Mouse (Mus musculus): ENCODE measurements around the gene Mpnd. TPM values are rescaled to one million over a fixed set of nuclear protein-coding genes. Genes with fewer than 3 reads are reported as not detected.

Gene Mpnd
- polyA plus RNA-seq, 1 experiment, result 55.4 TPM

- H3K36me3 ChIP-seq (ENCODE audit: control insufficient read depth, insufficient read depth), result no peaks in the 10 kb centered on the region
Observed at GRCm38 (mm10) chr17:55990278-55990898, 15.1 kb upstream of the Mpnd start.

GRCm38 (mm10) chr17:55996007-55996406 lies 9.5 kb upstream of the Mpnd start:
- no peak overlapping the region for H3K4me3 ChIP-seq (ENCODE audit: insufficient read depth, poor library complexity, severe bottlenecking)
- peaks cover 47% of the 10 kb centered on the region for H3K27me3 ChIP-seq (ENCODE audit: control insufficient read depth, insufficient read depth, insufficient read length)
- TF ChIP-seq CEBPB (IDR thresholded peaks at IDR 0.05; ENCODE audit: low read depth), result no peak
- TF ChIP-seq MYOD1 (IDR thresholded peaks at IDR 0.05; ENCODE audit: control insufficient read depth, insufficient read length, low read depth), result no peak
- TF ChIP-seq CTCF (IDR thresholded peaks at IDR 0.05; ENCODE audit: control insufficient read depth, insufficient read depth, insufficient read length), result no peak
- TF ChIP-seq FOSL1 (IDR thresholded peaks at IDR 0.05; ENCODE audit: insufficient read depth, low read length, poor library complexity, severe bottlenecking), result no peak
- no peak for TF ChIP-seq MAX (IDR thresholded peaks at IDR 0.05)
- no peak for TF ChIP-seq MYOG (IDR thresholded peaks at IDR 0.05; ENCODE audit: control insufficient read depth, extremely low read depth, insufficient read length)
- TF ChIP-seq USF1 (IDR thresholded peaks at IDR 0.05; ENCODE audit: low read depth), result no peak
- H3K36me3 ChIP-seq (ENCODE audit: control insufficient read depth, insufficient read depth), result no peaks in the 10 kb centered on the region
- H3ac ChIP-seq (ENCODE audit: control insufficient read depth, insufficient read length, low read depth), result no peak overlapping the region
- no peaks in the 10 kb centered on the region for H3K79me3 ChIP-seq (ENCODE audit: low read depth)
- no peaks in the 10 kb centered on the region for H3K79me2 ChIP-seq (ENCODE audit: control insufficient read depth, insufficient read depth)

More at GRCm38 (mm10) chr17:55990278-55990898, 15.1 kb upstream of the Mpnd start:
- peaks cover 50% of the 10 kb centered on the region for H3K27me3 ChIP-seq (ENCODE audit: control insufficient read depth, insufficient read depth, insufficient read length)
- no peak overlapping the region for H3ac ChIP-seq (ENCODE audit: control insufficient read depth, insufficient read length, low read depth)
- no peaks in the 10 kb centered on the region for H3K79me3 ChIP-seq (ENCODE audit: low read depth)
- H3K4me3 ChIP-seq (ENCODE audit: insufficient read depth, poor library complexity, severe bottlenecking), result no peak overlapping the region
- H3K79me2 ChIP-seq (ENCODE audit: control insufficient read depth, insufficient read depth), result no peaks in the 10 kb centered on the region
- no peak for TF ChIP-seq CTCF (IDR thresholded peaks at IDR 0.05; ENCODE audit: control insufficient read depth, insufficient read depth, insufficient read length)
- TF ChIP-seq USF1 (IDR thresholded peaks at IDR 0.05; ENCODE audit: low read depth), result no peak
- no peak for TF ChIP-seq MAX (IDR thresholded peaks at IDR 0.05)
- no peak for TF ChIP-seq MYOD1 (IDR thresholded peaks at IDR 0.05; ENCODE audit: control insufficient read depth, insufficient read length, low read depth)
- TF ChIP-seq FOSL1 (IDR thresholded peaks at IDR 0.05; ENCODE audit: insufficient read depth, low read length, poor library complexity, severe bottlenecking), result no peak
- no peak for TF ChIP-seq CEBPB (IDR thresholded peaks at IDR 0.05; ENCODE audit: low read depth)
- TF ChIP-seq MYOG (IDR thresholded peaks at IDR 0.05; ENCODE audit: control insufficient read depth, extremely low read depth, insufficient read length), result no peak

GRCm38 (mm10) chr17:55999794-56000499 lies 5.6 kb upstream of the Mpnd start:
- no peaks in the 10 kb centered on the region for H3K79me2 ChIP-seq (ENCODE audit: control insufficient read depth, insufficient read depth)
- H3K27me3 ChIP-seq (ENCODE audit: control insufficient read depth, insufficient read depth, insufficient read length), result peaks cover 30% of the 10 kb centered on the region
- no peaks in the 10 kb centered on the region for H3K36me3 ChIP-seq (ENCODE audit: control insufficient read depth, insufficient read depth)
- H3ac ChIP-seq (ENCODE audit: control insufficient read depth, insufficient read length, low read depth), result no peak overlapping the region
- no peak overlapping the region for H3K4me3 ChIP-seq (ENCODE audit: insufficient read depth, poor library complexity, severe bottlenecking)
- TF ChIP-seq MAX (IDR thresholded peaks at IDR 0.05) (no peak), USF1 (IDR thresholded peaks at IDR 0.05; ENCODE audit: low read depth) (no peak), FOSL1 (IDR thresholded peaks at IDR 0.05; ENCODE audit: insufficient read depth, low read length, poor library complexity, severe bottlenecking) (no peak), MYOD1 (IDR thresholded peaks at IDR 0.05; ENCODE audit: control insufficient read depth, insufficient read length, low read depth) (no peak), CEBPB (IDR thresholded peaks at IDR 0.05; ENCODE audit: low read depth) (no peak), CTCF (IDR thresholded peaks at IDR 0.05; ENCODE audit: control insufficient read depth, insufficient read depth, insufficient read length) (no peak), MYOG (IDR thresholded peaks at IDR 0.05; ENCODE audit: control insufficient read depth, extremely low read depth, insufficient read length) (no peak)
- no peaks in the 10 kb centered on the region for H3K79me3 ChIP-seq (ENCODE audit: low read depth)

- Histone ChIP-seq H3K79me3 (ENCODE audit: low read depth) (no peaks in the 10 kb centered on the region), H3ac (ENCODE audit: control insufficient read depth, insufficient read length, low read depth) (no peak overlapping the region), H3K27me3 (ENCODE audit: control insufficient read depth, insufficient read depth, insufficient read length) (peaks cover 19% of the 10 kb centered on the region), H3K36me3 (ENCODE audit: control insufficient read depth, insufficient read depth) (no peaks in the 10 kb centered on the region), H3K4me3 (ENCODE audit: insufficient read depth, poor library complexity, severe bottlenecking) (no peak overlapping the region), H3K79me2 (ENCODE audit: control insufficient read depth, insufficient read depth) (no peaks in the 10 kb centered on the region)
- TF ChIP-seq MYOD1 (IDR thresholded peaks at IDR 0.05; ENCODE audit: control insufficient read depth, insufficient read length, low read depth) (no peak), FOSL1 (IDR thresholded peaks at IDR 0.05; ENCODE audit: insufficient read depth, low read length, poor library complexity, severe bottlenecking) (no peak), USF1 (IDR thresholded peaks at IDR 0.05; ENCODE audit: low read depth) (no peak), CTCF (IDR thresholded peaks at IDR 0.05; ENCODE audit: control insufficient read depth, insufficient read depth, insufficient read length) (no peak), MYOG (IDR thresholded peaks at IDR 0.05; ENCODE audit: control insufficient read depth, extremely low read depth, insufficient read length) (no peak)
Observed at GRCm38 (mm10) chr17:56003000-56003399, 2.5 kb upstream of the Mpnd start.

GRCm38 (mm10) chr17:56006956-56007355 lies 1.4 kb downstream of the Mpnd start:
- Histone ChIP-seq H3K27me3 (ENCODE audit: control insufficient read depth, insufficient read depth, insufficient read length) (peaks cover 10% of the 10 kb centered on the region), H3K79me2 (ENCODE audit: control insufficient read depth, insufficient read depth) (peaks cover 19% of the 10 kb centered on the region), H3K36me3 (ENCODE audit: control insufficient read depth, insufficient read depth) (no peaks in the 10 kb centered on the region), H3ac (ENCODE audit: control insufficient read depth, insufficient read length, low read depth) (no peak overlapping the region), H3K79me3 (ENCODE audit: low read depth) (no peaks in the 10 kb centered on the region), H3K4me3 (ENCODE audit: insufficient read depth, poor library complexity, severe bottlenecking) (no peak overlapping the region)
- TF ChIP-seq USF1 (IDR thresholded peaks at IDR 0.05; ENCODE audit: low read depth) (no peak), FOSL1 (IDR thresholded peaks at IDR 0.05; ENCODE audit: insufficient read depth, low read length, poor library complexity, severe bottlenecking) (no peak), CEBPB (IDR thresholded peaks at IDR 0.05; ENCODE audit: low read depth) (no peak), MYOD1 (IDR thresholded peaks at IDR 0.05; ENCODE audit: control insufficient read depth, insufficient read length, low read depth) (no peak), MYOG (IDR thresholded peaks at IDR 0.05; ENCODE audit: control insufficient read depth, extremely low read depth, insufficient read length) (no peak), CTCF (IDR thresholded peaks at IDR 0.05; ENCODE audit: control insufficient read depth, insufficient read depth, insufficient read length) (no peak), MAX (IDR thresholded peaks at IDR 0.05) (no peak)

Measured in C2C12 (cell line).